Mouse (Mus musculus) erythroblast, embryonic 14.5 days (primary cell): ENCODE data around the gene Idh3g. TPM values are rescaled to one million over a fixed set of nuclear protein-coding genes. Genes with fewer than 3 reads are reported as not detected.

Experiments
- H3K27me3 ChIP-seq: 2 replicates; pipeline ENCODE4 v1.6.1; 2012; ENCODE audit warnings: inconsistent platforms; ENCODE audit not compliant: control insufficient read depth
- H3K36me3 ChIP-seq: 2 replicates; pipeline ENCODE4 v1.6.1; 2012; ENCODE audit warnings: mild to moderate bottlenecking, inconsistent platforms; ENCODE audit not compliant: control insufficient read depth
- H3K4me1 ChIP-seq: 2 replicates; pipeline ENCODE4 v1.6.1; 2012; ENCODE audit warnings: inconsistent platforms; ENCODE audit not compliant: control insufficient read depth
- H3K4me3 ChIP-seq: replicated peaks from 2 replicates; pipeline ENCODE3; 2012; ENCODE audit warnings: moderate library complexity, mild to moderate bottlenecking, inconsistent platforms
- H3K9me3 ChIP-seq: 2 replicates; pipeline ENCODE4 v1.6.1; 2012; ENCODE audit warnings: low read length, inconsistent platforms, mixed read lengths; ENCODE audit not compliant: control insufficient read depth
- GATA1 ChIP-seq: IDR thresholded peaks from 2 replicates; pipeline ENCODE4 v1.6.1; 2012; ENCODE audit warnings: low read length, inconsistent platforms, mixed read lengths
- TAL1 ChIP-seq: IDR thresholded peaks from 3 replicates; pipeline ENCODE4 v1.6.1; 2012; ENCODE audit warnings: low read length, inconsistent platforms, mixed read lengths
- polyA plus RNA-seq: library from polyadenylated mRNA; stranded (reverse); fragments of >175 nt; gene quantifications from 2 replicates; pipeline ENCODE4 v1.2.3, GENCODE M21; 2012

Idh3g gene
- polyA plus RNA-seq, 1 experiment, result 4.3 TPM

GRCm38 (mm10) chrX:73797511-73797910 lies 10.8 kb upstream of the Idh3g start:
- Histone ChIP-seq H3K36me3 (no peaks in the 10 kb centered on the region), H3K4me3 (no peak overlapping the region), H3K4me1 (no peaks in the 10 kb centered on the region), H3K9me3 (peaks cover 2% of the 10 kb centered on the region; the same call in 1 of the 2 replicates), H3K27me3 (peaks cover 14% of the 10 kb centered on the region)
- TF ChIP-seq TAL1, result no peak
- no peak for TF ChIP-seq GATA1

GRCm38 (mm10) chrX:73793505-73793904 lies 6.8 kb upstream of the Idh3g start:
- TF ChIP-seq TAL1 (no peak), GATA1 (no peak)
- H3K9me3 ChIP-seq, result peaks cover 2% of the 10 kb centered on the region; the same call in 1 of the 2 replicates
- peaks cover 10% of the 10 kb centered on the region for H3K4me1 ChIP-seq
- no peak overlapping the region for H3K4me3 ChIP-seq
- H3K36me3 ChIP-seq, result peaks cover 34% of the 10 kb centered on the region
- H3K27me3 ChIP-seq, result peaks cover 5% of the 10 kb centered on the region

- peaks cover 15% of the 10 kb centered on the region for H3K4me1 ChIP-seq
- no peak overlapping the region for H3K4me3 ChIP-seq
- H3K9me3 ChIP-seq, result peaks cover 2% of the 10 kb centered on the region; the same call in 1 of the 2 replicates
- H3K36me3 ChIP-seq, result peaks cover 37% of the 10 kb centered on the region
- TF ChIP-seq GATA1 (no peak), TAL1 (no peak)
- peaks cover 5% of the 10 kb centered on the region for H3K27me3 ChIP-seq
Observed at GRCm38 (mm10) chrX:73793039-73793438, 6.3 kb upstream of the Idh3g start.

GRCm38 (mm10) chrX:73788501-73788900 lies 1.8 kb upstream of the Idh3g start:
- peak overlapping the region; percentile 91 for H3K4me3 ChIP-seq
- H3K9me3 ChIP-seq, result peaks cover 13% of the 10 kb centered on the region
- peaks cover 35% of the 10 kb centered on the region for H3K4me1 ChIP-seq
- no peak for TF ChIP-seq TAL1
- TF ChIP-seq GATA1, result no peak
- peaks cover 12% of the 10 kb centered on the region for H3K27me3 ChIP-seq
- peaks cover 41% of the 10 kb centered on the region for H3K36me3 ChIP-seq

GRCm38 (mm10) chrX:73787225-73787558 lies 495 bp upstream of the Idh3g start:
- H3K36me3 ChIP-seq, result peaks cover 51% of the 10 kb centered on the region
- H3K4me3 ChIP-seq, result peak overlapping the region; percentile 91
- H3K27me3 ChIP-seq, result peaks cover 12% of the 10 kb centered on the region
- peaks cover 13% of the 10 kb centered on the region for H3K9me3 ChIP-seq
- peaks cover 35% of the 10 kb centered on the region for H3K4me1 ChIP-seq
- TF ChIP-seq GATA1 (no peak), TAL1 (no peak)

- Histone ChIP-seq H3K36me3 (peaks cover 52% of the 10 kb centered on the region), H3K9me3 (peaks cover 13% of the 10 kb centered on the region), H3K27me3 (peaks cover 12% of the 10 kb centered on the region), H3K4me3 (peak overlapping the region; percentile 91), H3K4me1 (peaks cover 35% of the 10 kb centered on the region)
- no peak for TF ChIP-seq TAL1
- TF ChIP-seq GATA1, result no peak
Observed at GRCm38 (mm10) chrX:73785666-73786065, 1.0 kb downstream of the Idh3g start.

- Histone ChIP-seq H3K36me3 (peaks cover 64% of the 10 kb centered on the region), H3K4me3 (no peak overlapping the region), H3K9me3 (peaks cover 10% of the 10 kb centered on the region), H3K4me1 (peaks cover 13% of the 10 kb centered on the region), H3K27me3 (peaks cover 9% of the 10 kb centered on the region)
- no peak for TF ChIP-seq TAL1
- no peak for TF ChIP-seq GATA1
Observed at GRCm38 (mm10) chrX:73782227-73782626, 4.5 kb downstream of the Idh3g start.

GRCm38 (mm10) chrX:73774802-73775483 lies 11.8 kb downstream of the Idh3g start:
- H3K9me3 ChIP-seq, result no peaks in the 10 kb centered on the region
- H3K4me1 ChIP-seq, result no peaks in the 10 kb centered on the region
- peaks cover 40% of the 10 kb centered on the region for H3K36me3 ChIP-seq
- H3K4me3 ChIP-seq, result no peak overlapping the region
- peaks cover 8% of the 10 kb centered on the region for H3K27me3 ChIP-seq
- TF ChIP-seq TAL1, result no peak
- TF ChIP-seq GATA1, result no peak

- H3K4me1 ChIP-seq, result no peaks in the 10 kb centered on the region
- no peak for TF ChIP-seq GATA1
- no peak for TF ChIP-seq TAL1
- H3K36me3 ChIP-seq, result peaks cover 34% of the 10 kb centered on the region
- peaks cover 8% of the 10 kb centered on the region for H3K27me3 ChIP-seq
- H3K4me3 ChIP-seq, result no peak within 1 kb of the TSS
- no peaks in the 10 kb centered on the region for H3K9me3 ChIP-seq
Observed at GRCm38 (mm10) chrX:73774168-73774760, 12.4 kb downstream of the Idh3g start, which contains the start of gene Srpk3. TSS of gene Srpk3 (plus strand) at chrX:73774405.

- H3K27me3 ChIP-seq, result no peaks in the 10 kb centered on the region; the same call in 1 of the 2 replicates
- no peak for TF ChIP-seq GATA1
- TF ChIP-seq TAL1, result no peak
- no peaks in the 10 kb centered on the region for H3K9me3 ChIP-seq
- no peak overlapping the region for H3K4me3 ChIP-seq
- H3K36me3 ChIP-seq, result no peaks in the 10 kb centered on the region
- no peaks in the 10 kb centered on the region for H3K4me1 ChIP-seq
Observed at GRCm38 (mm10) chrX:73767267-73767666, 19.4 kb downstream of the Idh3g start.
